Mouse (Mus musculus) MN1 (cell line): ENCODE measurements at regions not wholly inside any gene's neighbourhood (a gene's known extent, or its start where the extent isn't known, plus 50 kb on each side); places are given as distances from the start of the nearest gene placed in this dataset.

ENCODE experiments used
- DNase-seq: peaks from one replicate; pipeline ENCODE4 v3.0.0-alpha.2; 2016; ENCODE audit warnings: low spot score

- DNase-seq = no peak
Measured at GRCm38 (mm10) chr4:106859476-106859875, 51.0 kb upstream of the Ssbp3 start.

- no peak for DNase-seq
Measured at GRCm38 (mm10) chr4:106858357-106859088, 52.0 kb upstream of the Ssbp3 start.

GRCm38 (mm10) chr4:106855771-106856170, 51.0 kb upstream of the Acot11 start:
- no peak for DNase-seq

- peak; percentile 12 for DNase-seq
Measured at GRCm38 (mm10) chr4:106854361-106855309, 49.8 kb upstream of the Acot11 start.
